Comparison of ENCODE assay signal across 14 mouse cellular contexts in the genomic region with DNA sequence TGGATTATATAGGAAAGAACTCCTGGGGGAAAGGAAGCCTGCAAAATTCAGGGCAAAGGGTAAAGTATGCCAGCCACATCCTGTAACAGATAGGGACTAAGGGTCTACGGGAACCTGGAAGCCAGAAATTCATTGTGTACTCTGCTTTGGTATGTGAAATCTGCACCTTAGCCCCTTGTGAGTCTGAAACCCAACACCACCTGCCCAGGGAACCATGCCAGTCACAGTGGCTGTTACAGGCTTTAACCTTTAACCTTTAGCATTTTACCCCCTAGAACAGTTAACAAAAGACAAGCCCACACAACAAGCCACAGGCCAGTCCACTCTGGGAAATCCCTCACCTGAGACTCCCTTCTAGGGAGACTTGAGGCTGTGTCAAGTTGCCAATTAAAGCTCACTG. TPM values are rescaled to one million over a fixed set of nuclear protein-coding genes. Genes with fewer than 3 reads are reported as not detected.
A peak's percentile ranks its signal among the peaks of the same experiment; 100 is the strongest.
DNase-seq lines count a peak whose midpoint lies in the region; TF ChIP-seq lines count a peak whose summit lies in the region.
"Had no signal": no experiment of that assay in that cellular context is flagged by ENCODE, and none has a peak within 500 bp of the region (broad histone marks: within the 10 kb centered on the region; RNA-seq: fewer than 3 reads in every experiment).

No protein-coding gene starts in this region.

- peaks cover 84% of the 10 kb centered on the region for H3K4me1 ChIP-seq in bone marrow macrophage, adult 2 months (ENCODE audit: control insufficient read depth, insufficient read depth, low read length)
- H3K4me1 ChIP-seq in embryonic facial prominence, embryonic 10.5 days = peaks cover 58% of the 10 kb centered on the region

- no peaks in the 10 kb centered on the region for H3K36me3 ChIP-seq in embryonic facial prominence, embryonic 10.5 days (replicated peaks)
- H3K36me3 ChIP-seq: hindbrain, embryonic 12.5 days; limb, embryonic 15.5 days had no signal

- no peaks in the 10 kb centered on the region for H3K27me3 ChIP-seq in embryonic facial prominence, embryonic 10.5 days (replicated peaks; ENCODE audit: low read depth, poor library complexity, severe bottlenecking)
- H3K27me3 ChIP-seq: hindbrain, embryonic 12.5 days; limb, embryonic 15.5 days had no signal

- H3K9me3 ChIP-seq in embryonic facial prominence, embryonic 10.5 days = no peaks in the 10 kb centered on the region
- H3K9me3 ChIP-seq: hindbrain, embryonic 12.5 days; limb, embryonic 15.5 days had no signal

- 18% methylated on average over 1 of the region's 1 CpGs for WGBS in embryonic facial prominence, embryonic 10.5 days

- peak; percentile 36 to 45 for DNase-seq in kidney, adult 8-10 months
- no peak for DNase-seq in kidney, adult 11 months
- DNase-seq in embryonic facial prominence, embryonic 10.5 days (ENCODE audit: low spot score) = peak; percentile 50
- peak; percentile 44 to 52 for DNase-seq in kidney, postnatal 36 days
- DNase-seq in adrenal gland, adult 2 months = no peak
- no peak for DNase-seq in adrenal gland, adult (ENCODE audit: inconsistent age in 2 of 2, low spot score in 1 of 2)
- DNase-seq: cerebellum, adult 11 months; forebrain, postnatal 0 days; heart, adult 2 months; thymus, adult 2 months had no signal

- H3K4me3 ChIP-seq in bone marrow macrophage, adult 2 months (ENCODE audit: insufficient read depth, low read length) = no peak overlapping the region
- no peak overlapping the region for H3K4me3 ChIP-seq in embryonic facial prominence, embryonic 10.5 days
- H3K4me3 ChIP-seq: heart, adult 2 months; hindbrain, embryonic 12.5 days; limb, embryonic 15.5 days had no signal

- no peak for TF ChIP-seq POLR2A in bone marrow macrophage, adult 2 months (IDR thresholded peaks at IDR 0.05; ENCODE audit: borderline replicate concordance, low read depth, low read length)

- no peak for TF ChIP-seq CTCF in bone marrow macrophage, adult 2 months (IDR thresholded peaks at IDR 0.05; ENCODE audit: low read depth, low read length)

- H3K27ac ChIP-seq in bone marrow macrophage, adult 2 months (ENCODE audit: insufficient read depth, low read depth, low read length) = peak overlapping the region; percentile 93
- H3K27ac ChIP-seq in embryonic facial prominence, embryonic 10.5 days (replicated peaks) = no peak overlapping the region

RNA-seq across cellular contexts. Expression of a gene that starts 38.6 kb away (rescaled TPM):
- polyA plus RNA-seq in bone marrow macrophage, adult 2 months (2012; ENCODE audit: insufficient read depth, insufficient read length, missing spikeins) = 20,335 and 20,363 TPM in 2 replicates
- polyA plus RNA-seq in embryonic facial prominence, embryonic 10.5 days (2016; fragmentation: Nextera tagmentation; extraction: Ambion mirVana) = 1,291 and 1,338 TPM in 2 replicates
- total RNA-seq in adrenal gland, adult 2 months (2021) = 1,000 to 10,000 TPM; 3,718 to 3,915 TPM
- 39,639 and 47,224 TPM in 2 replicates for polyA plus RNA-seq in adrenal gland, adult 2 months (2012; rRNA removed)

RNA-seq across cellular contexts. Expression of a gene that starts 42.5 kb away (rescaled TPM):
- polyA plus RNA-seq in bone marrow macrophage, adult 2 months (2012; ENCODE audit: insufficient read depth, insufficient read length, missing spikeins) = 146 and 159 TPM in 2 replicates
- 159 and 169 TPM in 2 replicates for polyA plus RNA-seq in embryonic facial prominence, embryonic 10.5 days (2016; fragmentation: Nextera tagmentation; extraction: Ambion mirVana)
- total RNA-seq in adrenal gland, adult 2 months (2021) = 10 to 100 TPM in 1 of 2 experiments, 1 to 10 TPM in 1; 9.4 to 11.1 TPM
- 4.1 and 5.1 TPM in 2 replicates for polyA plus RNA-seq in adrenal gland, adult 2 months (2012; rRNA removed)

RNA-seq across cellular contexts. Expression of a gene that starts 59.6 kb away (rescaled TPM):
- polyA plus RNA-seq in bone marrow macrophage, adult 2 months (2012; ENCODE audit: insufficient read depth, insufficient read length, missing spikeins) = 0.44 and 2.3 TPM in 2 replicates
- polyA plus RNA-seq in embryonic facial prominence, embryonic 10.5 days (2016; fragmentation: Nextera tagmentation; extraction: Ambion mirVana) = 1.6 TPM in 2 replicates
- total RNA-seq in adrenal gland, adult 2 months (2021) = under 1 TPM; 0.17 to 0.62 TPM
- polyA plus RNA-seq in adrenal gland, adult 2 months (2012; rRNA removed) = 0.16 and 0.46 TPM in 2 replicates
- total RNA-seq: megakaryocyte-erythroid progenitor cell, adult 5-6 weeks had no signal

RNA-seq across cellular contexts. Expression of a gene that starts 59.7 kb away (rescaled TPM):
- 156 and 178 TPM in 2 replicates for polyA plus RNA-seq in bone marrow macrophage, adult 2 months (2012; ENCODE audit: insufficient read depth, insufficient read length, missing spikeins)
- polyA plus RNA-seq in embryonic facial prominence, embryonic 10.5 days (2016; fragmentation: Nextera tagmentation; extraction: Ambion mirVana) = 51.7 and 57.4 TPM in 2 replicates
- total RNA-seq in adrenal gland, adult 2 months (2021) = 10 to 100 TPM in 1 of 2 experiments, 1 to 10 TPM in 1; 4.1 to 10.3 TPM
- polyA plus RNA-seq in adrenal gland, adult 2 months (2012; rRNA removed) = 9.1 and 9.4 TPM in 2 replicates

Comparison
In these comparisons a context has a peak if more than half of its experiments do, and no peak if none do; other contexts are left out.
1. DNase-seq: peak in kidney, adult 8-10 months (2 of 2), embryonic facial prominence, embryonic 10.5 days (single experiment) and kidney, postnatal 36 days (2 of 2); none in kidney, adult 11 months (single experiment), adrenal gland, adult 2 months (single experiment) and adrenal gland, adult (0 of 2).
2. RNA of a gene that starts 38.6 kb away (polyA plus RNA-seq): 39,639 to 47,224 TPM in adrenal gland, adult 2 months and 20,335 to 20,363 TPM in bone marrow macrophage, adult 2 months; 1,291 to 1,338 TPM in embryonic facial prominence, embryonic 10.5 days; every median in the first group is over 10 times any median in the second.
3. RNA of a gene that starts 42.5 kb away (polyA plus RNA-seq): 159 to 169 TPM in embryonic facial prominence, embryonic 10.5 days and 146 to 159 TPM in bone marrow macrophage, adult 2 months; 4.1 to 5.1 TPM in adrenal gland, adult 2 months; every median in the first group is over 10 times any median in the second.